Mouse (Mus musculus) lung, postnatal 0 days (tissue): ENCODE data around the gene Hyal2.
"Not testable (repeated sequence)": the region's sequence is repeated elsewhere in the genome, so short reads cannot be mapped to it uniquely, and the experiment has no call there.

Experiments
- CTCF ChIP-seq: IDR thresholded peaks from 2 replicates; pipeline ENCODE4 v1.5.1; 2016; ENCODE audit warnings: antibody characterized with exemption, mild to moderate bottlenecking
- EP300 ChIP-seq: IDR thresholded peaks from 2 replicates; pipeline ENCODE4 v1.6.1; 2016; ENCODE audit warnings: antibody characterized with exemption, mild to moderate bottlenecking, control low read depth

GRCm38 (mm10) chr9:107565556-107565955 is 2.2 kb upstream of the Hyal2 start:
- TF ChIP-seq CTCF, result peak; percentile 61
- TF ChIP-seq EP300, result not testable (repeated sequence)
